Mouse (Mus musculus): ENCODE measurements around the gene Prom1.

- TF ChIP-seq CTCF (IDR thresholded peaks at IDR 0.05; ENCODE audit: low read depth) (no peak), EP300 (IDR thresholded peaks at IDR 0.05; ENCODE audit: low read depth) (no peak)
Measured at GRCm38 (mm10) chr5:44103121-44103520, 1.3 kb upstream of the Prom1 start.

All from liver, embryonic 14.5 days (tissue).